Mouse (Mus musculus) midbrain, embryonic 10.5 days (tissue): ENCODE measurements at regions not wholly inside any gene's neighbourhood (a gene's known extent, or its start where the extent isn't known, plus 50 kb on each side); places are given as distances from the start of the nearest gene placed in this dataset.

Source experiments
- DNase-seq: peaks from one replicate; pipeline ENCODE4 v3.0.0-alpha.2; 2017; ENCODE audit warnings: low spot score
- H3K27ac ChIP-seq: fragments of 300-500 bp; sonication (generic); replicated peaks from 2 replicates; pipeline ENCODE4 v1.5.1; 2016; ENCODE audit warnings: mild to moderate bottlenecking
- H3K27me3 ChIP-seq: fragments of 300-500 bp; sonication (generic); 2 replicates; pipeline ENCODE4 v1.6.1; 2016; ENCODE audit warnings: low read depth, mild to moderate bottlenecking; ENCODE audit not compliant: poor library complexity, severe bottlenecking
- H3K36me3 ChIP-seq: fragments of 300-500 bp; sonication (generic); 2 replicates; pipeline ENCODE4 v1.6.1; 2016; ENCODE audit warnings: mild to moderate bottlenecking, moderate library complexity
- H3K4me1 ChIP-seq: fragments of 300-500 bp; sonication (generic); 2 replicates; pipeline ENCODE4 v1.6.1; 2016
- H3K4me3 ChIP-seq: fragments of 300-500 bp; sonication (generic); 2 replicates; pipeline ENCODE4 v1.5.1; 2016; ENCODE audit warnings: mild to moderate bottlenecking, moderate library complexity
- H3K9me3 ChIP-seq: fragments of 300-500 bp; sonication (generic); replicated peaks from 2 replicates; pipeline ENCODE4 v1.6.1; 2016; ENCODE audit warnings: mild to moderate bottlenecking
- WGBS: fragments of 180-500 bp; shearing (Covaris S2); methylation state at CpG from one replicate; pipeline ENCODE4 v1.1.7; 2016; 5-methylcytosine and 5-hydroxymethylcytosine counted together

DNA sequence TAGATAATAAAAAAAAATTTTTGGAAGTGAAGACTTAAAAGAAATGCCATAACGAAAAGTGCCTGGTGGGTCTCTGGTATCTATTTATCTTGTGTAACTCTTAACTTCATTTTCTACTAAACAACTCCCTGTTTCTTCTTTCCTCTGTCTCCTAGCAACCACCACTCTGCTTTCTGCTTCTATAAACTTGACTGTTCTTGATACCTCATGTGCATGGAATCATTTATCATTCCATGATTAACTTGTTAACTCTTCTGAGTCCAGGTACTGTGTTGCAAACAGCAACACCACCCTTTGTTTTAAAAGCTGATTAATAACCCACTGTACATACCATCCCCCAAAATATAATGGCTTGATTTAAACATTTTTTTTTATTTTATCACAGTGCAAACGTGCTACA is 325.0 kb downstream of the Mettl4 start:
- H3K4me1 ChIP-seq = no peaks in the 10 kb centered on the region
- no peak for DNase-seq
- no peak overlapping the region for H3K4me3 ChIP-seq
- 80% methylated on average over 2 of the region's 2 CpGs for WGBS
- H3K27ac ChIP-seq = no peak overlapping the region
- H3K9me3 ChIP-seq = no peaks in the 10 kb centered on the region
- no peaks in the 10 kb centered on the region for H3K36me3 ChIP-seq
- no peaks in the 10 kb centered on the region for H3K27me3 ChIP-seq

DNA sequence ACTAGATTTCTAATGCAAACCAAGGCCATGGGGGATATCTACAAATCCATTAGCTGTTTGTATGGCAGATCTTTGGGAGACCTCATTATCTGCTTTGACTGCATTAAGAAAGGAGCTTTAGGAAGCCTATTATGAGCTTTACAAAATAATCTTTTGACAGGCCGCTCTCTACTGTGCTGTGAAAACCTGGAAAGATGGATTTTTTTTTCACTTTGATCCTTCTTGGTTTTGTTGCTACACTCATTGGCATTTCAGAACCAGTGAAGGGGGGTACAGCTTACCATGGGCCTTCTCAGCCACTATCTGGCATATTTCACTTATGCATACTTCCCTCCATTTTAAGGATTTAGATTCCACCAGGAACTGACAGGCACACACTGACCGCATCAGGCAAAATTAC is 366.8 kb downstream of the Mettl4 start:
- Histone ChIP-seq H3K27ac (no peak overlapping the region), H3K27me3 (no peaks in the 10 kb centered on the region), H3K9me3 (no peaks in the 10 kb centered on the region), H3K36me3 (no peaks in the 10 kb centered on the region), H3K4me1 (no peaks in the 10 kb centered on the region), H3K4me3 (no peak overlapping the region)
- DNase-seq = no peak
- WGBS = 88% methylated on average over 2 of the region's 2 CpGs

DNA sequence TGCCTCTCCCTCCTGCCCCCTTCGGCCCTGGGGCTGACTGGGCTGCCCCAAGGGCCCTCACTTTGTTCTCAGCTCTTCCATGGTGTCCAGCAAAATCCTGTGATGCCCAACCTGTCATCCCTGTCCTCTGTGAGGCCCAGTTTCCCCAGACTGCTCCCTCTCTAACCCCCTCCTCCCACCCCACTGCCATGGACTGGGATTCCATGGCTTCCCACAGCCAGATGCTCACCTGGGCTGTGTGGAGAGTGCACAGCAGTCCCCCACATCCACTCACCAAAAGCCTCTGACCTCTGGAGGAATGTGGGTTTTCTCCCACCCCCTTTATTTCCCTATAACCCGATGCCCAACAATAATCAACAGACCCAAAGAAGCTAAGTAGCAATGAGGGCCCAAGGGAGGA is 414.1 kb downstream of the Mettl4 start:
- WGBS = 76% methylated on average over 2 of the region's 2 CpGs

DNA sequence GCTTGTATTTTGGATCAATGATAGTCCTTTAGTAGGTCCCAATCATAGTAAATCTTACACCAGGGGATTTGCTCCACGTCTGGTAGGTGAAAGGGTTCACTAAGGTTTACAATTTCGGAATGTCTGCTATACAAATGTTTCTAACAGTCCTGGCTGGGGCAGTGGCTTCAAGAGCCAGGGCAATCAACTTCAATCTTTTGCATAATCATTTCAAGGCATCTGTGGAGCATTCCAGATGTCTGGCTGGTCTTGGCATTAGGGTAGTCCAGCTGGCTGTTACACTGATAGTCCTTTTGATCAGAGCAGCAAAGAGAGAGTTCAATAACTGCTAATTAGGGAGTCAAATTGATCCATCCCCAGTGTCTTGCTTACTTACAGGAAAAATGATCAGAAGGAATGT is 423.6 kb downstream of the Mettl4 start:
- 66% methylated on average over 2 of the region's 2 CpGs for WGBS
- Histone ChIP-seq H3K36me3 (no peaks in the 10 kb centered on the region), H3K27me3 (no peaks in the 10 kb centered on the region), H3K9me3 (no peaks in the 10 kb centered on the region), H3K4me3 (no peak overlapping the region), H3K27ac (no peak overlapping the region), H3K4me1 (no peaks in the 10 kb centered on the region)
- DNase-seq = no peak

More for the DNA sequence above, 414.1 kb downstream of the Mettl4 start:
- no peak for DNase-seq
- no peaks in the 10 kb centered on the region for H3K4me1 ChIP-seq
- H3K27ac ChIP-seq = no peak overlapping the region
- no peaks in the 10 kb centered on the region for H3K36me3 ChIP-seq
- no peaks in the 10 kb centered on the region for H3K27me3 ChIP-seq
- H3K9me3 ChIP-seq = no peaks in the 10 kb centered on the region
- H3K4me3 ChIP-seq = no peak overlapping the region

DNA sequence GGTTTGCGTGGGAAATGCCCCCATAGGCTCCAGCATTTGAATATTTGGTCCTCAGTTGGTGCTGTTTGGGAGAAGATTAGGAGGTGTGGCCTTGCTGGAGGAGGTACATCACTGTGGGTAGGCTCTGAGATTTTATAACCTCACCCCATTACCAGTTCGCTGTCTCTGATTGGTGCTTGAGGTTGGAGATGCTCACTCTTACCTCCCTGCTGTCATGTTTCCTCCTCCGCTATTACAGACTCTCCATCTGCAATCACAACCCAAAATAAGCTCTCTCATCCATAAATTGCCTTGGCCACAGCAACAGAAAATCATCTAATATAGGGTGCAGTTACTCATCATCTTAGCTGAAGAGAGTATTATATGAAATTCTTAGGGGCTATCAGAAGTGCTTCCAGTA is 458.6 kb downstream of the Mettl4 start:
- WGBS = 88% methylated on average over 3 of the region's 3 CpGs
- H3K27ac ChIP-seq = no peak overlapping the region
- H3K4me3 ChIP-seq = no peak overlapping the region
- no peaks in the 10 kb centered on the region for H3K9me3 ChIP-seq
- H3K4me1 ChIP-seq = no peaks in the 10 kb centered on the region
- H3K27me3 ChIP-seq = no peaks in the 10 kb centered on the region
- DNase-seq = no peak
- no peaks in the 10 kb centered on the region for H3K36me3 ChIP-seq

DNA sequence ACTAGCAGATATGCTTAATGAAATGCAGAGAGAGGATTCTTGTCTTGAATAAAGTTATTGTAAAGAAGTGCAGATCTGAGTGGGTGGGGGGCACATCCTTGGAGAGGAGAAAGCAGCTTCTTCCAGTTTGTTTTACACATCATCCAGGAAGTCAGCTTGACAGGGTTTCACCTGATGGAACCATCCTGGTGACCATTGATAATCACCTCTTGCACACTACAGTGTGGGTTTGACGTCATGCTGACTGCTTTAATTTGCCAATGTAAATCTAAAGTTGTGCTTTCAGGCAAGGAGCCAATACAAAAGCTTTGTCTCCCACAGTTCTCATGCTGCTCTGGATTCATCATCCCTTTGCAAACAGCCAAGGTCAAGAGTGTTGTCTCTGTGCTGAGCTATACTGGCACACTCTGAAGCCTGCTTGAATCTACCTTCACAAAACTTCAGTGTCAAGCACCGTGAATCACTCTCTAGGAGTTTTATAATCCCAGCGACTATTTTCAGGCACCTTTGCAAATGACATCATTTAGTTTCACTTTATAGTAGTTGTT is 462.1 kb downstream of the Mettl4 start:
- no peaks in the 10 kb centered on the region for H3K36me3 ChIP-seq
- no peaks in the 10 kb centered on the region for H3K27me3 ChIP-seq
- no peak overlapping the region for H3K27ac ChIP-seq
- 64% methylated on average over 3 of the region's 3 CpGs for WGBS
- no peaks in the 10 kb centered on the region for H3K4me1 ChIP-seq
- no peaks in the 10 kb centered on the region for H3K9me3 ChIP-seq
- no peak for DNase-seq
- no peak overlapping the region for H3K4me3 ChIP-seq

DNA sequence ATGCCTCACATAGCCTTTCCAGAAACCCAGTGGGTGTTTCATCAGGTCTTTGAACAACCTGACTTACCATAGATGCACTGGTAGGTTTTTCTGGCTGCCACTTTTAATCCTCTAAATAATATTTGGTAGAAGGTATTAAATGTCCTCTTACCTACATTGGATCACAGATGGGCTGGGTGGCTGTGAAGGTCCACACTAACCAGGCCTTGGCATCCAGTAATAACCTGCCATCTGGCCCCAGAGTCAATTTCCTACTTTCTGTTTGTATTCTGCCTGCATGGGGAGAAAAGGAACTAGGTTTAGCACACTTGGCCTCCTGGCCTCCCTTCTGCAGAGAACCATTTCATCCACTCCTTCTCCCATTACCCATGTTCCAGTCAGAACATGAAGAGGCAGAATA is 473.0 kb downstream of the Mettl4 start:
- Histone ChIP-seq H3K27me3 (no peaks in the 10 kb centered on the region), H3K4me1 (no peaks in the 10 kb centered on the region), H3K9me3 (no peaks in the 10 kb centered on the region), H3K4me3 (no peak overlapping the region), H3K27ac (no peak overlapping the region), H3K36me3 (no peaks in the 10 kb centered on the region)
- DNase-seq = no peak

DNA sequence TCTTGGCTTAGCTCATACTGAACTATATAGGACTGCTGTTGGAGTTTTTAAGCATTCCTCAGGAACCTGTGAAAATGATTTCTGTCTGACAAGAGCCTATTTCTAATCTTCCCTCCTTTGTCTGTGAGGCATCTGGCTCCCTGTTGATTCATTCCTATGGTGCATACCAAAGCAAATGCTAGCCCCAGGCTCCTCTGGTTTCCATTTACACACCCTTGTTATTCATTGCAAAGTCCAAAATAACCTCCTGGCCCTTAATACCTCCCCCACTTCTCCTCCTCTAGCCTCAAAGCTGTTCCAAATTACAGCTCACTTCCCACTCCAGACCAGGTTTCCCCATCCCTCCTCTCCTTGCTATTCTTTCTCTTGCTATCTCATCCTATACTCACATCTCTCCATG is 480.1 kb downstream of the Mettl4 start:
- H3K4me3 ChIP-seq = no peak overlapping the region
- DNase-seq = peak; percentile 15
- H3K27ac ChIP-seq = no peak overlapping the region

DNA sequence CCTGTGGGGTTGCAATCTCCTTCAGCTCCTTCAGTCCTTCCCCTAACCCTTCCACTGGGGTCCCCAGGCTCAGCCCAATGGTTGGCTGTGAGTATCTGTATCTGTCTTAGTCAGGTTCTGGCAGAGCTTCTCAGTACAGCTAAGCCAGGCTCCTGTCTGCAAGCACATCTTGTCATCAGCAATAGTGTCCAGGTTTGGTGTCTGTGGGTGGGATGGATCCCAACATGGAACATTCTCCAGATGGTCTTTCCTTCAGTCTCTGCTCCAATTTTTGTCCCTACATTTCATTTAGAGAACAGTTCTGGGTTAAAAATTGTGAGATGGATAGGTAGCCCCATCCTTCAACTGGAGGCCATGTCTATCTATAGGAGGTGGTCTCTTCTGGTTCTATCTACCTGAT is 494.2 kb downstream of the Mettl4 start:
- Histone ChIP-seq H3K27ac (no peak overlapping the region), H3K27me3 (no peaks in the 10 kb centered on the region), H3K9me3 (no peaks in the 10 kb centered on the region), H3K36me3 (no peaks in the 10 kb centered on the region), H3K4me1 (no peaks in the 10 kb centered on the region), H3K4me3 (no peak overlapping the region)
- no peak for DNase-seq

More for the DNA sequence above, 480.1 kb downstream of the Mettl4 start:
- Histone ChIP-seq H3K9me3 (no peaks in the 10 kb centered on the region), H3K27me3 (no peaks in the 10 kb centered on the region), H3K4me1 (no peaks in the 10 kb centered on the region), H3K36me3 (no peaks in the 10 kb centered on the region)

DNA sequence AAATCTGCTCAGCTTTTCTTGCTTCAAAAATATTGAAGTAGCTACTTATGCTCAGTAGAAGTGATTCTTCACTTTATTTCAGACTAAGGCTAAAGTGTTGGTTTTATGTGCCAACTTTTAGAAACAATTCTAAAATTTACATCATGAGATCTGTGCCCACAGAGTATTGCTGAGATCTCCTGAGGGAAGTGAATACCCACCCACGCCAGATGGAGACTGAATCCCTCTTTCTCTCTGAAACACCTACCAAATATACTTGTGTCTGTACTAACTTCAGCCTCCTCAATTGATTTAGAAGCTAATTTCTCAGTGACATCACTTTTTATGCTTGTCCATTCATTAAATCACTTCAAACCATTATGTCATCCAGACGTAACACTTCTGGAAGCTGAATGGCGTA is 495.0 kb downstream of the Mettl4 start:
- H3K27me3 ChIP-seq = no peaks in the 10 kb centered on the region
- 94% methylated on average over 3 of the region's 3 CpGs for WGBS
- no peaks in the 10 kb centered on the region for H3K36me3 ChIP-seq
- no peak for DNase-seq
- H3K4me3 ChIP-seq = no peak overlapping the region
- no peak overlapping the region for H3K27ac ChIP-seq
- no peaks in the 10 kb centered on the region for H3K9me3 ChIP-seq
- H3K4me1 ChIP-seq = no peaks in the 10 kb centered on the region

DNA sequence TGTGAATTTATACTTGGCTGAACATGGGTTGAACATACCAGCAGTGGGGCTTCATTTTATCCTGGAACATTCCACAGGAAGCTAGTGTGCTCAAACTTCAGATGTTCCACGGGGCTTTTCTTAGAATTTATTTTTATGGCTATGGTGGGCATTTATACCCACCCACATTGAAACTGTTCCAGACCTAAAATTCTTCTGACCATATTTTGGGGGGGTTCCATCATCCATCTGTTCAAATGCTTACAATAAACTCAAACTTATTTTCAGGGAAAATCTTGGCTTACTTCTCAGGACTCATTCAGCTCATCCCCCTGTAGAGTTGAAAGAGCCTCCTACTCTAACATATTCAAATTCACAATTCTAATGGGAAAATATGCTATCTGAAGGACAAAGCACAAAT is 506.0 kb downstream of the Mettl4 start:
- Histone ChIP-seq H3K27ac (no peak overlapping the region), H3K4me1 (no peaks in the 10 kb centered on the region), H3K27me3 (no peaks in the 10 kb centered on the region), H3K4me3 (no peak overlapping the region), H3K36me3 (no peaks in the 10 kb centered on the region), H3K9me3 (no peaks in the 10 kb centered on the region)
- WGBS = 70% methylated on average over 1 of the region's 1 CpGs
- no peak for DNase-seq

DNA sequence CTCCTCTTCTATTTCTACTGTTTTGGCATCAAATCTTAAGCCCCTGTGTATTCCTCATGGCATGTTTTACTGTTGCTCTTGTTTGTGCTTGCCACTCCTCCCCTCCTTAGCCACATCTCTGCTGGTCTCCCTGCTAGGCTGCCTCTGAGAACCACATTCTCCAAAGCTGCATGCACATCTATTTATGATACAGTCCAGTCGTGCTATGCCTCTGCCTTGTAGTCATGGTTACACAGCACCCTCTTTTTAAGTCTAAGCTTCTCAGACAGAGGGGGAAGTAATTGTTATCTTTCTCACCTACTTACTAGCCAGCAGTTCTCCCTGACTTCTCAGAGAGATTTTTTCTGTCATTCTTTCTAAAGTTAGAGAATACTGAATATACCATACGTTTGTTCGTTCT is 523.7 kb downstream of the Mettl4 start:
- 86% methylated on average over 3 of the region's 3 CpGs for WGBS
- Histone ChIP-seq H3K27me3 (no peaks in the 10 kb centered on the region), H3K36me3 (no peaks in the 10 kb centered on the region), H3K4me3 (no peak overlapping the region), H3K27ac (no peak overlapping the region), H3K9me3 (no peaks in the 10 kb centered on the region), H3K4me1 (no peaks in the 10 kb centered on the region)
- no peak for DNase-seq
